Mouse (Mus musculus): Measurements from ENCODE around the gene Plcb3.

Plcb3 gene

DNA sequence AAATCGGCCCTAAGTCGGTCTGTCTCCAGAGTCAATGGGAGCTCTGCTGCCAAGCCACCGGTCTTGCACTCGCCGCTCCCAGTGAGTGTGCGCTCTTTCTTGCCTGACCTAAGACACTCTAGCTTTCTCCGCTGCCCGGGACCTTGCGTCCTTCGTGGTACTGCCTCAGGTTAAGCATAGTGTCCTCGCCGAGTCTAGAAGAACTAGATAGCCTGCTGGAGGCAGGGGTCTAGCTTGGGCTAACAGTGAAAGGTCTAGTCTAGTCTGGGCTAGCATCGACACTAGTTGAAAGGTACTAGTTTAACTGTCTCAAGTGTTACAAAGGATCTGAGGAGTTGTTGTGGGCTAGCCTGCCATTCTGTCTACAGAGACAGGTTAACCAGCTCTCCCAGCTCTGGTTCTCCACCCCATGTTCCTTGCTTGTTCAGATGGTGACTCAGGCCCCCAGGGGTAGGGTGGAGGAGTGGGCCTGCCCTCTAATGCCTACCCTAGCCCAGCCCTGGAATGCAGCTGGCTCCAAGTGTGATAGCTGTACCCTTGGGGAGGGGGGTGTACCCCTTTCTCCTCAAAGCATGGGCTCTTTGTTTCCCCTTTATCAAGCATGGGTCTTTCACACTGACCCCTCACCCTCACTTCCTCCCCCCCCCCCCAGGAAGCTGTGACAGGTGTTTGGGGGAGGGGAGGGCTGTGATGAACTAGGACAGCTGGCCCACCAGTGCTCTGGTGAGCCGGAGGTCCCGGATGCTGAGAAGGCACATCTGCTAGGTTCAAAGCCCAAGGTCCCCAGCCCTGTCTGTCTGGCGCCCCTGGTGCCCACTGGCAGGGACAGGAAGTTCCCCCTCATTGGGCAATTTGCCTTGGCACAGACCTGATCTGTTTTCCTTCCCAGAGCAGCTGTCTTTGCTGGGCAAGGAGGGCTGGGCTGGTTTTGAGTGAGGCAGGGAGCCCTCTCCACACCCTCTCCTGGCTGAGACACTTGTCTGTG is at the start of gene Plcb3:
TSS of gene Plcb3 (minus strand) at position 934 of the 985 bp plus-strand sequence.
- no peak for TF ChIP-seq GATA4 (IDR thresholded peaks at IDR 0.05; ENCODE audit: insufficient replicate concordance, low read length)

GRCm38 (mm10) chr19:7020224-7020641 is 44.0 kb upstream of the Plcb3 start:
- TF ChIP-seq GATA4 (IDR thresholded peaks at IDR 0.05; ENCODE audit: insufficient replicate concordance, low read length), result no peak

- TF ChIP-seq GATA4 (IDR thresholded peaks at IDR 0.05; ENCODE audit: insufficient replicate concordance, low read length), result no peak
Measured at GRCm38 (mm10) chr19:7019191-7019590, 42.9 kb upstream of the Plcb3 start, which contains the start of gene Fermt3. Gene Fermt3 (minus strand): TSS chr19:7019469.

- no peak for TF ChIP-seq GATA4 (IDR thresholded peaks at IDR 0.05; ENCODE audit: insufficient replicate concordance, low read length)
Measured at GRCm38 (mm10) chr19:7018546-7018945, 42.3 kb upstream of the Plcb3 start.

DNA sequence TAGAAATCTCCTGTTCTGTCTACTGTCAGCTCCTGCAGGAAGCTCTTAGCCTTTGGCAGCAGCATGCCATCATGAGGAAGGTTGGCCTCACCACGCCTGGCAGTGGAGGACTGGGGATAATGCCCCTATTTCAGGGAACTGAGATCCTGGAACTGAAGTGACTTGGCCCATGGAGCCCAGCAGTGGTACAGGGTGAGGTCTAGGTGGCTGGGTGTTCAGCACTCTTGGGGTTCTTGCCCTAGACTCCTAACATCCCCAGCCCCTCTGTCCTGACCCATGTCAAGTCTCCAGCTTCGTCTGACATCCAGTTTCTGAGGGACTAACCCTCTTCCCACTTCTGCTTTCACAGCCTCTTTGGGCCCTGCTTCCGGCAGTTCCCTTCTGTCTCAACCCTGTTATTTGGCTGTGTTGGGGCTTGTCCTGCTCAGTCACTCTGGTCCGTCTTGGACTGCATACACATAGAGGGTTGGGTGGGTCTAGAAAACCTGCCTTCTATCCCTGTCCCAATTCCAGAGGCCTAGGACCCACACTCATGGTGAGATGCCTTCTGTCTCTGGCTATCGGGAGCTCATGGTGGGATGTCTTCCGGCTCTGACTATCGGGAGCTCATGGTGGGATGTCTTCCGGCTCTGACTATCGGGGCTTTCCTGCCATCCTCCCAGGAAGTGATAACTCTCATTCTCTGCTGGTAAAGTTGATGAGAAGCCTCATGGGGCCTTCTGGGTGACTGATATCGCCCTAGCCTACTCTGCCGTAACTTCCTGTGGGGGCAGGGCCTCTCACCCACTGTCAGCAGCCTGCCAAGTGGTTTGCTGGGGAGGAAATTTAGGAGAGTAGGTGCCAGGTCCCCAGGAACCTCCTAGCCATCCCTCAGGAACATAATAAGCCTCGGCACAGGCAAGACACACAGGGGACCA is 41.5 kb upstream of the Plcb3 start:
- peak; percentile 84; the same call in 1 of the 2 replicates for TF ChIP-seq GATA4 (IDR thresholded peaks at IDR 0.05; ENCODE audit: insufficient replicate concordance, low read length)

DNA sequence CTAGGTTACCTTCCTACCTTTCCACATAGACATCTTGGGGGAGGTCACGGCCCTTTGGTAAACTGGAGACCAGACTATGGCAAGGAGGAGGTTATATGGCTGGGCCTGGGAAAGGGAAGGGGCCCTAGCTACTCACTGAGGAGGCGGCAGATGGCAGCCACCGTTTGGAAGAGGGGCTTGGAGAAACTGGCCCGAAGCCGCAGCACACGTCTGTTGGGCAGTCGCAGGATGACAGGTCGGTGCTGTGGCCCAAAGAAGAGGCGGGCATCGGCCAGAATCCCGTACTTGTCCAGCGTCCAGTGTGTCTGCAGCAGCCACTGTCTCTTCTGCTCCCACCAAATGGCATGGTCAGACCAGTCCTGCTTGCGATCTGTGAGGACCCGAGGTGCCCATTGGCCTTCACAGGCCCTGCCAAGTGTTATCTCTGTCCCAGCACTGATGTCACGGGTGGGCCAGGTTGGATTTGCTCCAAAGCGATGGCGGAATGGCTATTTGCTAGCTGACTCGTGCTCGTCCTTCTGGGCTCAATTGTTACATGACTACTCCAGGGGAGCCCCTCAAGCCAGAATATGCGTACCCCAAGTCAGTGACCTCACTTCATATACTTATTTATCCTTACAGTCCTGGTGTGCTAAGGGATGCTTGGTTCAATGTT is 38.3 kb upstream of the Plcb3 start:
- TF ChIP-seq GATA4 (IDR thresholded peaks at IDR 0.05; ENCODE audit: insufficient replicate concordance, low read length), result no peak

GRCm38 (mm10) chr19:7013984-7014383 is 37.7 kb upstream of the Plcb3 start:
- TF ChIP-seq GATA4 (IDR thresholded peaks at IDR 0.05; ENCODE audit: insufficient replicate concordance, low read length), result no peak

GRCm38 (mm10) chr19:7012426-7012825 is 36.2 kb upstream of the Plcb3 start:
- TF ChIP-seq GATA4 (IDR thresholded peaks at IDR 0.05; ENCODE audit: insufficient replicate concordance, low read length), result no peak

GRCm38 (mm10) chr19:7006892-7007593 is 30.8 kb upstream of the Plcb3 start:
- no peak for TF ChIP-seq GATA4 (IDR thresholded peaks at IDR 0.05; ENCODE audit: insufficient replicate concordance, low read length)

DNA sequence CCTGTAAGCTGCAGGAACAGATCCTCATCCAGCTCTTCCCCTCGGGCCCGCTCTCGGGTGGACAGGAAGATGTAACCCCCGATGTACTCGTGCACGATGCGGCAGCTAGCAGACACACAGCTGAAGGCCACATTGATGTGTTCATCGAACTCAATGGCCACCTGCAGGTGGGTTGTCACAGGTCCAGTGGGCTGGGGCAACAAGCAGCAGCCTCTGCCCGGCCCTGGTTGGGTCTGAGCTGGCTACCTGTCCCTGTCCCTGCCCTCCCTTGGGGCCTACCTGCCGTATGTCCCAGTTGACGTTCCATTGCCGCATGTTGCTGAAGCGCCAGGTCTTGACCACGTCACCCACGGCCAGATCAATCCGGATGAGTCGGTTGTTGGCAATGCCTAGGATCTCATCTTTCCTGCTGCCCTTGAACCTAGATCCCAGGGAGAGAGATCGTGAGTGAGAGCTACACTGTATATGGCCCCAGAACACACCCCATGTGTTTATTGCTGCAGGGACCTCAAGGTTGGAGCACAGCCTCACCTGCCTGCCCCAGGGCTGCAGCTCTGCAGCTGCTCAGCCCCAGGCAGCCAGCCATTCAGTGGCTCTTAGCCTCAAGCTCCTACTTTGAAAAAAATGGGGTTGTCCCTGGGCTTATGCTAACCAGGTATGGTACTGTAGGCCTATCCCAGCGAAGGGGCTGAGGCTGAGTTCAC is 23.2 kb upstream of the Plcb3 start:
- no peak for TF ChIP-seq GATA4 (IDR thresholded peaks at IDR 0.05; ENCODE audit: insufficient replicate concordance, low read length)

DNA sequence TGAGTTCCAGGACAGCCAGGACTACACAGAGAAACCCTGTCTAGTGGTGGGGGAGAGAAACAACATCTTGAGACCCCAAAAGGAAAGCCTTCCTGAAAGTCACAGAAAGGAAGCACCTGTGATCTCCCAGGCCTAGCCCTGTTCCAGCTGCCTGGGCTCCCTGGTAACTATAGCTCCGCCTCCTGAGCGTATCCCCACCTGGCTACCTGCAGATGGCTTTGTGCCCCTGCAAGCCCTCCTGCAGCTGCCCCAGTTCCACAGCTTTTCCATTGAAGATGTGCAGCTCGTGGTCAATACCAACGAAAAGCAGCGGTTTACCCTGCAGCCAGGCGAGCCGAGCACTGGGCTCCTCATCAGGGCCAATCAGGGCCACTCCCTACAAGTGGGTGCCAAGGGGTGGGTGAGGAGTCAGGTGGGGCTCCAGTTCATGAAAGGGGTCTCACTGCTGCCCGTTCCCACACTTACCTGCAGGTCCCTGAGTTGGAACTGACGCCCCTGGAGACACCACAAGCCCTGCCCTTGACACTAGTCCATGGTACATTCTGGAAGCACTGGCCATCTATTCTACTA is 21.5 kb upstream of the Plcb3 start:
- no peak for TF ChIP-seq GATA4 (IDR thresholded peaks at IDR 0.05; ENCODE audit: insufficient replicate concordance, low read length)

- no peak for TF ChIP-seq GATA4 (IDR thresholded peaks at IDR 0.05; ENCODE audit: insufficient replicate concordance, low read length)
Measured at GRCm38 (mm10) chr19:6996006-6996405, 19.7 kb upstream of the Plcb3 start, which contains the start of the genes Nudt22 and Trpt1. Gene Nudt22 (minus strand): TSS chr19:6996117. Gene Trpt1 (plus strand): TSS chr19:6996131.

- TF ChIP-seq GATA4 (IDR thresholded peaks at IDR 0.05; ENCODE audit: insufficient replicate concordance, low read length), result no peak
Measured at GRCm38 (mm10) chr19:6995255-6995991, 19.2 kb upstream of the Plcb3 start.
